Mouse (Mus musculus) MEL (cell line): ENCODE measurements at regions not wholly inside any gene's neighbourhood (a gene's known extent, or its start where the extent isn't known, plus 50 kb on each side); places are given as distances from the start of the nearest gene placed in this dataset.

Experiments used
- DNase-seq: peaks from one replicate; pipeline ENCODE4 v3.0.0; 2011; ENCODE audit warnings: low read depth, low spot score
- H3K27ac ChIP-seq: 2 replicates; pipeline ENCODE4 v1.5.1; 2012; ENCODE audit warnings: low read depth, mild to moderate bottlenecking, control low read depth, low read length, moderate library complexity; ENCODE audit not compliant: control insufficient read depth
- H3K27me3 ChIP-seq, 2 experiments: fragments of 150-350 bp in 1 of 2; sonication (generic) in 1 of 2; 2 replicates each; pipeline ENCODE4 v1.6.1; 2012; ENCODE audit warnings: low read length in 2 of 2, mild to moderate bottlenecking in 2 of 2, improper control_type of control experiment in 1 of 2, moderate library complexity in 1 of 2; ENCODE audit not compliant: insufficient read depth in 2 of 2, control insufficient read depth in 1 of 2
- H3K36me3 ChIP-seq, 2 experiments: 2 replicates each; pipeline ENCODE4 v1.6.1; 2012 to 2014; ENCODE audit warnings: low read length in 2 of 2, improper control_type of control experiment in 1 of 2, inconsistent platforms in 1 of 2, mild to moderate bottlenecking in 1 of 2; ENCODE audit not compliant: insufficient read depth in 2 of 2, control insufficient read depth in 1 of 2
- H3K4me1 ChIP-seq, 2 experiments: fragments of 150-350 bp in 1 of 2; sonication (generic) in 1 of 2; 2 replicates each; pipeline ENCODE4 v1.6.1; 2012; ENCODE audit warnings: low read length in 2 of 2, improper control_type of control experiment in 1 of 2, mild to moderate bottlenecking in 1 of 2; ENCODE audit not compliant: insufficient read depth in 2 of 2, control insufficient read depth in 1 of 2
- H3K4me3 ChIP-seq, 2 experiments: fragments of 150-350 bp in 1 of 2; sonication (generic) in 1 of 2; 2 replicates each; pipeline ENCODE4 v1.5.1; 2012; ENCODE audit warnings: low read depth in 2 of 2, low read length in 2 of 2, mild to moderate bottlenecking in 2 of 2, moderate library complexity in 2 of 2, control low read depth in 1 of 2, improper control_type of control experiment in 1 of 2; ENCODE audit not compliant: control insufficient read depth in 1 of 2, insufficient read depth in 1 of 2
- H3K79me2 ChIP-seq: 2 replicates; pipeline ENCODE4 v1.6.1; 2012; ENCODE audit warnings: mild to moderate bottlenecking, low read length, moderate library complexity; ENCODE audit not compliant: control insufficient read depth, poor library complexity, insufficient read depth
- H3K9ac ChIP-seq: 2 replicates; pipeline ENCODE4 v1.6.1; 2012; ENCODE audit warnings: low read depth, mild to moderate bottlenecking, control low read depth, low read length, moderate library complexity; ENCODE audit not compliant: control insufficient read depth, poor library complexity, severe bottlenecking
- H3K9me3 ChIP-seq: fragments of 150-350 bp; sonication (generic); replicated peaks from 2 replicates; pipeline ENCODE4 v1.6.1; 2012; ENCODE audit warnings: mild to moderate bottlenecking, low read length, improper control_type of control experiment, moderate library complexity; ENCODE audit not compliant: insufficient read depth
- BHLHE40 ChIP-seq: IDR thresholded peaks from 2 replicates; pipeline ENCODE4 v1.6.1; 2012; ENCODE audit warnings: low read depth, mild to moderate bottlenecking, inconsistent platforms, low read length, improper control_type of control experiment, borderline replicate concordance
- CHD2 ChIP-seq: IDR thresholded peaks from 2 replicates; pipeline ENCODE4 v1.6.1; 2011; ENCODE audit warnings: low read length, improper control_type of control experiment
- CTCF ChIP-seq, 3 experiments: IDR thresholded peaks in 2 of 3; conservative IDR thresholded peaks in 1 of 3; 2 replicates each; pipeline ENCODE4 v1.5.1; 2011 to 2012; ENCODE audit warnings: low read length in 3 of 3, low read depth in 2 of 3, mild to moderate bottlenecking in 2 of 3, improper control_type of control experiment in 1 of 3, inconsistent platforms in 1 of 3, mixed read lengths in 1 of 3, moderate library complexity in 1 of 3; ENCODE audit not compliant: control insufficient read depth in 1 of 3, insufficient read depth in 1 of 3, poor library complexity in 1 of 3, severe bottlenecking in 1 of 3
- EP300 ChIP-seq, 2 experiments: IDR thresholded peaks; 2 replicates each; pipeline ENCODE4 v1.6.1; 2011; ENCODE audit warnings: improper control_type of control experiment in 2 of 2, low read length in 2 of 2, low read depth in 1 of 2, mild to moderate bottlenecking in 1 of 2
- GATA1 ChIP-seq: IDR thresholded peaks from 2 replicates; pipeline ENCODE4 v1.6.1; 2011; ENCODE audit warnings: low read depth, low read length, improper control_type of control experiment
- HCFC1 ChIP-seq: IDR thresholded peaks from 2 replicates; pipeline ENCODE4 v1.6.1; 2012; ENCODE audit warnings: low read depth, mild to moderate bottlenecking, inconsistent platforms, low read length, improper control_type of control experiment, moderate library complexity
- MAFK ChIP-seq: IDR thresholded peaks from 2 replicates; pipeline ENCODE4 v1.6.1; 2011; ENCODE audit warnings: low read depth, mild to moderate bottlenecking, low read length, improper control_type of control experiment, borderline replicate concordance
- MAX ChIP-seq: IDR thresholded peaks from 2 replicates; pipeline ENCODE4 v1.6.1; 2011; ENCODE audit warnings: low read length, improper control_type of control experiment
- MAZ ChIP-seq: IDR thresholded peaks from 2 replicates; pipeline ENCODE4 v1.6.1; 2012; ENCODE audit warnings: low read depth, mild to moderate bottlenecking, inconsistent platforms, low read length, improper control_type of control experiment
- MEF2A ChIP-seq: IDR thresholded peaks from 2 replicates; pipeline ENCODE4 v1.6.1; 2014; ENCODE audit warnings: low read depth, mild to moderate bottlenecking, inconsistent platforms, low read length, improper control_type of control experiment; ENCODE audit not compliant: poor library complexity, insufficient replicate concordance, severe bottlenecking; ENCODE audit errors: extremely low read depth
- MYB ChIP-seq: IDR thresholded peaks from 2 replicates; pipeline ENCODE4 v1.6.1; 2011; ENCODE audit warnings: mild to moderate bottlenecking, low read depth, low read length, improper control_type of control experiment
- NELFE ChIP-seq: IDR thresholded peaks from 2 replicates; pipeline ENCODE4 v1.6.1; 2011; ENCODE audit warnings: low read depth, low read length, improper control_type of control experiment
- NRF1 ChIP-seq: IDR thresholded peaks from 2 replicates; pipeline ENCODE4 v1.6.1; 2014; ENCODE audit warnings: low read depth, mild to moderate bottlenecking, inconsistent platforms, low read length, improper control_type of control experiment, moderate library complexity; ENCODE audit not compliant: poor library complexity, insufficient read depth, severe bottlenecking
- POLR2A ChIP-seq, 2 experiments: IDR thresholded peaks; 2 replicates each; pipeline ENCODE4 v1.6.1; 2011 to 2012; ENCODE audit warnings: low read length in 2 of 2, mild to moderate bottlenecking in 2 of 2, control low read depth in 1 of 2, improper control_type of control experiment in 1 of 2, low read depth in 1 of 2, moderate library complexity in 1 of 2; ENCODE audit not compliant: control insufficient read depth in 1 of 2, insufficient read depth in 1 of 2, poor library complexity in 1 of 2
- POLR2AphosphoS2 ChIP-seq: IDR thresholded peaks from 2 replicates; pipeline ENCODE4 v1.6.1; 2011; ENCODE audit warnings: low read length, improper control_type of control experiment
- RAD21 ChIP-seq: IDR thresholded peaks from 2 replicates; pipeline ENCODE4 v1.6.1; 2011; ENCODE audit warnings: mild to moderate bottlenecking, low read depth, low read length, improper control_type of control experiment
- SIN3A ChIP-seq: IDR thresholded peaks from 2 replicates; pipeline ENCODE4 v1.6.1; 2012; ENCODE audit warnings: low read length, improper control_type of control experiment, inconsistent platforms
- TBP ChIP-seq: IDR thresholded peaks from 2 replicates; pipeline ENCODE4 v1.8.0; 2011; ENCODE audit warnings: low read depth, low read length, improper control_type of control experiment
- USF1 ChIP-seq: IDR thresholded peaks from 2 replicates; pipeline ENCODE4 v1.6.1; 2014; ENCODE audit warnings: low read depth, mild to moderate bottlenecking, inconsistent platforms, low read length, improper control_type of control experiment, moderate library complexity
- USF2 ChIP-seq, 2 experiments: IDR thresholded peaks; 2 replicates each; pipeline ENCODE4 v1.6.1; 2011 to 2012; ENCODE audit warnings: improper control_type of control experiment in 2 of 2, low read length in 2 of 2, borderline replicate concordance in 1 of 2, inconsistent platforms in 1 of 2, low read depth in 1 of 2, mild to moderate bottlenecking in 1 of 2; ENCODE audit not compliant: insufficient read depth in 1 of 2
- ZKSCAN1 ChIP-seq: IDR thresholded peaks from 2 replicates; pipeline ENCODE4 v1.6.1; 2012; ENCODE audit warnings: low read depth, mild to moderate bottlenecking, inconsistent platforms, low read length, improper control_type of control experiment, moderate library complexity
- ZMIZ1 ChIP-seq: IDR thresholded peaks from 2 replicates; pipeline ENCODE4 v1.6.1; 2012; ENCODE audit warnings: low read depth, mild to moderate bottlenecking, inconsistent platforms, low read length, improper control_type of control experiment, moderate library complexity
- ZNF384 ChIP-seq: IDR thresholded peaks from 2 replicates; pipeline ENCODE4 v1.6.1; 2012; ENCODE audit warnings: low read depth, mild to moderate bottlenecking, inconsistent platforms, low read length, improper control_type of control experiment

DNA sequence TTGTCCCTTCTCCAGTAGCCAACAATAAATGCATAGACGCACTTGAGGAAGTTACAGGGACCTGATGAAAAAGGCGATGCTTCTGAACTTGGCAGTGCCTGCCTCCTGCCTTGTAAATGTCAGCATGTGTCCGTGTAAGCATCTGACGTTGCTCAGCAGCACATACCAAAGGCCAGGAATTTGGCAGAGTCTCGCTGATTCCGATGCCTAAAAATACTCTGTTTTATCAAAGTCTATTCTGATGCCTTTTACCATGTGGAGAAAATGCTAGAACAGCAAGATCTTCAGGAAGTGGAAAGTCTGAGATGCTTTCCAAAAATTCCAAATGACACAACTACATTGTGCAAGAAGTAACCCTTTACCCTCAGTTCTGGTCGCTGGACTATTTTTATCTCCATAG lies 92.5 kb upstream of the N6amt1 start:
- DNase-seq: no peak
- no peaks in the 10 kb centered on the region for H3K79me2 ChIP-seq
- H3K4me1 ChIP-seq: no peaks in the 10 kb centered on the region
- H3K36me3 ChIP-seq: no peaks in the 10 kb centered on the region
- H3K27me3 ChIP-seq: no peaks in the 10 kb centered on the region
- no peaks in the 10 kb centered on the region for H3K9me3 ChIP-seq
- no peak overlapping the region for H3K27ac ChIP-seq
- no peak overlapping the region for H3K4me3 ChIP-seq
- H3K9ac ChIP-seq: no peak overlapping the region
- no peak for TF ChIP-seq GATA1
- TF ChIP-seq CTCF (IDR thresholded peaks at IDR 0.05 in 2 of 3, conservative IDR thresholded peaks at IDR 0.05 in 1 of 3; ENCODE audit: control insufficient read depth in 1 of 3, insufficient read depth in 1 of 3, low read depth in 2 of 3, low read length in 3 of 3, poor library complexity in 1 of 3, severe bottlenecking in 1 of 3): no peak
- no peak for TF ChIP-seq MYB

DNA sequence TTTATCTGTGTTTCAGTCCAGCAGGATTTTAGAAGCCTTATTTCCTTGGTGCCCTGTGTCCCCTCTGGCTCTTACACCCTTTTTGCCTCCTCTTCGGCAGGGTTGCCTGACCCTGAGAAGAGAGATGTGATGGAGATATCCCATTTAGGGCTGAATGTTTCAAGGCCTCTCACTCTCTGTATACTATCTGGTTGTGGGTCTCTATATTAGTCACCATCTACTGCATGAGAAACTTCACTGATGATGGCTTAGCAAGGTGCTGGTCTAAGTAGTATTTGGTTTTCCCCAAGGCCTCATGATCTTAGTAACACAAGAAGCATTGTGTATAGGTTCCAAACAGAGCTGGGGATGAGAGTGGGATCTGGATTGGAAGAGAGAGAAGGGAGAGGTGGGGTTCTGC lies 99.2 kb upstream of the N6amt1 start:
- no peaks in the 10 kb centered on the region for H3K79me2 ChIP-seq
- no peaks in the 10 kb centered on the region for H3K9me3 ChIP-seq
- no peak overlapping the region for H3K4me3 ChIP-seq
- TF ChIP-seq MYB (no peak), MAX (no peak), USF1 (no peak), MAFK (no peak), CHD2 (no peak), GATA1 (no peak), NELFE (no peak), EP300 (IDR thresholded peaks at IDR 0.05; ENCODE audit: low read depth in 1 of 2, low read length in 2 of 2) (no peak), USF2 (IDR thresholded peaks at IDR 0.05; ENCODE audit: borderline replicate concordance in 1 of 2, insufficient read depth in 1 of 2, low read depth in 1 of 2, low read length in 2 of 2) (no peak), ZKSCAN1 (no peak), NRF1 (no peak)
- TF ChIP-seq, all 39 proteins: peak for 0
- Histone ChIP-seq H3K4me1 (no peaks in the 10 kb centered on the region), H3K36me3 (no peaks in the 10 kb centered on the region), H3K9ac (no peak overlapping the region), H3K27ac (no peak overlapping the region), H3K27me3 (no peaks in the 10 kb centered on the region)
- DNase-seq: no peak

DNA sequence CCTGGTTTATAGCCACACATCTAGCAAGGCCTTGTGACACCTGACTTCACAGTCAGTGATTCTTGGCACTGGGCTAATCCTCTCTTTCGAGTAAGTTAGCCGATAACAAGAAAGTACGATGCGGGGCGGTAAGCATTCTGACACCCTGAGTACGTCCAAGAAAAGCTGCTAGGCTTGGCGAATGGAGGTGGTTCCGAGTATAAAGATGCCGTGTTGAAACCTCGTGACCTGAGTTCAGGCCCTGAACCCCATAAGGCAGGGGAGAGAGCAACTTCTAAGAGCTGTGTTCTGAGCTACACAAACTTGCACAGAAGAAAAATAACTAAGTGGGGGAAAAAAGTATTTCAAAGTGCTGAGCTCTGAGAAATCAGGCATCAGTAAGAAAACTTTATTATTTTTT lies 103.5 kb upstream of the N6amt1 start:
- H3K79me2 ChIP-seq: no peaks in the 10 kb centered on the region
- no peaks in the 10 kb centered on the region for H3K36me3 ChIP-seq
- TF ChIP-seq GATA1 (no peak), MAFK (no peak), TBP (no peak), MEF2A (no peak), MAX (no peak), SIN3A (no peak), POLR2AphosphoS2 (no peak), RAD21 (no peak), ZNF384 (no peak), USF2 (IDR thresholded peaks at IDR 0.05; ENCODE audit: borderline replicate concordance in 1 of 2, insufficient read depth in 1 of 2, low read depth in 1 of 2, low read length in 2 of 2) (no peak), MAZ (no peak), POLR2A (IDR thresholded peaks at IDR 0.05; ENCODE audit: control insufficient read depth in 1 of 2, insufficient read depth in 1 of 2, low read depth in 1 of 2, low read length in 2 of 2, poor library complexity in 1 of 2) (no peak), BHLHE40 (no peak), HCFC1 (no peak), EP300 (IDR thresholded peaks at IDR 0.05; ENCODE audit: low read depth in 1 of 2, low read length in 2 of 2) (no peak), NRF1 (no peak), ZMIZ1 (no peak), CHD2 (no peak)
- no peak overlapping the region for H3K4me3 ChIP-seq
- H3K4me1 ChIP-seq: no peaks in the 10 kb centered on the region
- no peaks in the 10 kb centered on the region for H3K9me3 ChIP-seq
- DNase-seq: no peak
- H3K27me3 ChIP-seq: no peaks in the 10 kb centered on the region
- no peak overlapping the region for H3K9ac ChIP-seq
- H3K27ac ChIP-seq: no peak overlapping the region
